30 mouse cellular contexts compared by ENCODE assay signal in genomic region chr13:79037883-79038282, GRCm38 (mm10).
"Had no signal": no experiment of that assay in that cellular context is flagged by ENCODE, and none has a peak within 500 bp of the region (broad histone marks: within the 10 kb centered on the region; RNA-seq: fewer than 3 reads in every experiment).

No protein-coding gene starts in this region.

- H3K9me3 ChIP-seq: heart, embryonic 10.5 days; heart, embryonic 12.5 days; heart, embryonic 13.5 days; heart, embryonic 15.5 days; hindbrain, embryonic 10.5 days; hindbrain, embryonic 12.5 days; hindbrain, embryonic 13.5 days; hindbrain, embryonic 15.5 days; intestine, embryonic 15.5 days; kidney, embryonic 15.5 days had no signal

- H3K27me3 ChIP-seq: heart, embryonic 12.5 days; heart, embryonic 13.5 days; heart, embryonic 15.5 days; hindbrain, embryonic 12.5 days; hindbrain, embryonic 13.5 days; hindbrain, embryonic 15.5 days; intestine, embryonic 15.5 days; kidney, embryonic 15.5 days had no signal

- H3K4me1 ChIP-seq: heart, embryonic 10.5 days; heart, embryonic 12.5 days; hindbrain, embryonic 10.5 days; hindbrain, embryonic 12.5 days; hindbrain, embryonic 13.5 days; hindbrain, embryonic 15.5 days; intestine, embryonic 15.5 days; kidney, embryonic 15.5 days had no signal

- H3K9ac ChIP-seq: heart, embryonic 12.5 days; heart, embryonic 13.5 days; heart, embryonic 15.5 days; hindbrain, embryonic 12.5 days; hindbrain, embryonic 13.5 days; hindbrain, embryonic 14.5 days; hindbrain, embryonic 15.5 days; intestine, embryonic 15.5 days; kidney, embryonic 15.5 days had no signal

- H3K4me3 ChIP-seq: heart, embryonic 10.5 days; heart, embryonic 12.5 days; heart, embryonic 13.5 days; heart, embryonic 15.5 days; hindbrain, embryonic 10.5 days; hindbrain, embryonic 12.5 days; hindbrain, embryonic 13.5 days; hindbrain, embryonic 15.5 days; intestine, embryonic 15.5 days; kidney, embryonic 15.5 days; layer of hippocampus, adult 2 months; left cerebral cortex, adult 2 months had no signal

- H3K27ac ChIP-seq: heart, embryonic 10.5 days; heart, embryonic 13.5 days; heart, embryonic 15.5 days; hindbrain, embryonic 10.5 days; hindbrain, embryonic 12.5 days; hindbrain, embryonic 13.5 days; hindbrain, embryonic 14.5 days; hindbrain, embryonic 15.5 days; hindbrain, postnatal 0 days; intestine, embryonic 15.5 days; kidney, embryonic 15.5 days; kidney, postnatal 0 days; layer of hippocampus, adult 2 months; left cerebral cortex, adult 2 months had no signal

- DNase-seq: heart, postnatal 10 days; heart, postnatal 14 days; heart, postnatal 36 days; heart, postnatal 4 days; kidney, adult 11 months; kidney, adult 18-20 months; kidney, adult 2 months; kidney, adult 8-10 months; kidney, adult 9 months; kidney, postnatal 10 days; kidney, postnatal 25 days; kidney, postnatal 36 days; kidney, postnatal 4 days; layer of hippocampus, adult 9-11 months; layer of hippocampus, postnatal 36 days had no signal

- H3K36me3 ChIP-seq: heart, embryonic 10.5 days; heart, embryonic 12.5 days; heart, embryonic 13.5 days; heart, embryonic 15.5 days; hindbrain, embryonic 10.5 days; hindbrain, embryonic 12.5 days; hindbrain, embryonic 13.5 days; hindbrain, embryonic 15.5 days; intestine, embryonic 15.5 days; kidney, embryonic 15.5 days had no signal
